Mouse (Mus musculus) brain, embryonic 14.5 days (tissue): Measurements from ENCODE around the gene 1110004F10Rik.

Experiments used
- CTCF ChIP-seq: fragments of 200-500 bp; IDR thresholded peaks from 2 replicates; pipeline ENCODE4 v1.5.1; 2012; ENCODE audit warnings: inconsistent platforms, mild to moderate bottlenecking, moderate library complexity, borderline replicate concordance; ENCODE audit not compliant: insufficient read depth, insufficient read length; ENCODE audit errors: extremely low read depth
- POLR2A ChIP-seq: fragments of 200-500 bp; IDR thresholded peaks from 2 replicates; pipeline ENCODE4 v1.6.1; 2012; ENCODE audit warnings: mild to moderate bottlenecking, inconsistent platforms, borderline replicate concordance; ENCODE audit not compliant: poor library complexity, insufficient read depth, insufficient read length, severe bottlenecking; ENCODE audit errors: extremely low read depth

DNA sequence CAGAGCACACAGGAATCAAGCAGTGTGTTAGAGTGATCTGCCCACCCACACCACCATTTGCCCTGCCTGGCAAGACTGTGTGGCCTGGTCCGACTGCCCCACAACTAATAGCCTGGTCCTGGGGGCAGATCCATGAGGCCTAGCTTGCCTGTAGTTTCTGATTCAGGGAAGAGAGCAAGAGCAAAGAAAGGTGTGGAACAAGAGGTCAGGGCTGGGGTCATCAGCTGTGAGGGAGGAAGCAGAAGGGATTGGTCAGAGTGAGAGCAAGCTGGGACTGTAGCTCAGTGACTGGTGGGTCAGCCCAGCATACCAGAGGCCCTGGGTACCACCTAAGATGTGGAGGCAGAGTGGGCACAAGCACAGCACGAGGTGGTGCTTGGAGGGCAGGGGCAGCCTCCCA lies 87.9 kb downstream of the 1110004F10Rik start:
- no peak for TF ChIP-seq CTCF
- no peak for TF ChIP-seq POLR2A
